Mouse (Mus musculus): ENCODE data around the gene Sapcd2. TPM values are rescaled to one million over a fixed set of nuclear protein-coding genes. Genes with fewer than 3 reads are reported as not detected.

Sapcd2 gene
- 17.9 and 19.3 TPM in 2 replicates for polyA plus RNA-seq (2015; fragmentation: Nextera tagmentation; extraction: Ambion mirVana)

DNA sequence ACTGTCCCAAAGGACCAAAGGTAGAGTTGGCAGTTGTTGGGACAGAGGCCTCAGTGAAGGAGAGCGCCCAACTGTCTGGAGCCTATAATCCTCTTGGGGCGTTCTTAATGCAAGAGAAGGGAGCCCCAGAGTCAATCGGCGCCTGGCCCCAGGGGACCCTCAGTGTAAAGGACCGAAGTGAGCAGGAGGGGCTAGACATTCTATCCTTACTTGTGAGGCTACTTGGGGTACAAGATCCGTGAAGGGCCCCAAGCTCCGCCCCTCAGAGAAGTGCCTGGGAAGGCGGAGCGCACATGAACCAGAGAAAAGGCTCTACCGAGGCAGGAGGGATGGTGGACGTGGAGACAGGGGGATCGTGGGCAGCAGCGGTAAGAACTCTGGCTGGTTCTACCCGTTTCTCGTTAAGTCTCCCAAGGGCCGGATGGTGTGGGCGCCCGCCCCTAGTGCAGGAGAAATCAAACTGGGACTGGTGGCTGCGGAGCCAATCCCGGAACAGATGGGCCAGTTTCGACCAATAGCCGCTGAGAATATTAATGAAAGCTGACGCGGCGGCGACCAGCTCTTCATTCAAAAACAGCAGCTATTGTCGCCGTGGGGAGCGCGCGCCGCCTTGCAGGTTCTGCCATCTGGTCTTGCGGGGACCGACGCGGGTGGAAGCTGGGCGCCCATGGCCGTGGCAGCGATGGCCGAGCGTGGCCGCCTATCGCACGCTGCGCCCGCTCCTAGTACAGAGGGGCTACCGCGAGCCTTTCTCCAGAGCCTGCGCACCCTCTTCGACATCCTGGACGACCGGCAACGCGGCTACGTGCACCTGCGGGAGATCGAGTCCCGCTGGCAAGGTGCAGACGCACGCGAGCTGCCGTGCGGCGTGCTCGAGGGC lies at the start of gene Sapcd2:
Sapcd2 (plus strand) TSS at position 558 of the 880 bp plus-strand sequence.
- Histone ChIP-seq H3K4me2 (ENCODE audit: low read length) (peak within 1 kb of the TSS; percentile 98), H3K4me1 (replicated peaks; ENCODE audit: insufficient read depth, low read length) (peaks cover 12% of the 10 kb centered on the region), H3K9ac (ENCODE audit: low read depth, low read length) (peak within 1 kb of the TSS; percentile 61), H3K27me3 (ENCODE audit: insufficient read depth, low read length) (no peaks in the 10 kb centered on the region), H3K9me3 (replicated peaks; ENCODE audit: low read length) (no peaks in the 10 kb centered on the region), H3K4me3 (replicated peaks; ENCODE audit: low read depth, low read length) (peak within 1 kb of the TSS; percentile 66), H3K36me3 (ENCODE audit: insufficient read depth, low read length) (no peaks in the 10 kb centered on the region), H3K27ac (no peak within 1 kb of the TSS)
- TF ChIP-seq CTCF (IDR thresholded peaks at IDR 0.05; ENCODE audit: low read depth), result no peak
- ATAC-seq (replicated peaks; ENCODE audit: low FRiP score, low read depth) (peak; percentile 88), DNase-seq (ENCODE audit: low spot score) (peak; percentile 96)
- WGBS, result 1% methylated on average over 65 of the region's 65 CpGs

DNA sequence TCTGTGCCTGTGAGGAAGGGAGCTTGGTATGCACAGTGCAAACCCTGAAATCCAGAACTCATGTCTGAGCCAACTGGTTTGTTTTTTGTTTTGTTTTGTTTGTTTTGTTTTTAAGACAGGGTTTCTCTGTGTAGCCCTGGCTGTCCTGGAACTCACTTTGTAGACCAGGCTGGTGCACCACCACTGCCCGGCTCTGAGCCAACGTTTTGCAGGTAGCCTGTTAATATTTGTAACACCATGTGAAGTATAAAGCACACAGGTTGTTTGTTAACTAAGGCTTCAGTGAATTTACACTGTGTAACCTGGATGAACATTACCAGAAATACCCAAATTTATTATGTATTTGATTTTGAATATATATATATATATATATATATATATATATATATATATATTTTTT lies 46.1 kb upstream of the Sapcd2 start:
- Histone ChIP-seq H3K9ac (ENCODE audit: low read depth, low read length) (no peak overlapping the region), H3K4me2 (ENCODE audit: low read length) (no peak overlapping the region), H3K27ac (no peak overlapping the region), H3K27me3 (ENCODE audit: insufficient read depth, low read length) (no peaks in the 10 kb centered on the region), H3K36me3 (ENCODE audit: insufficient read depth, low read length) (no peaks in the 10 kb centered on the region), H3K9me3 (replicated peaks; ENCODE audit: low read length) (no peaks in the 10 kb centered on the region), H3K4me1 (replicated peaks; ENCODE audit: insufficient read depth, low read length) (no peaks in the 10 kb centered on the region), H3K4me3 (replicated peaks; ENCODE audit: low read depth, low read length) (no peak overlapping the region)
- no peak for TF ChIP-seq CTCF (IDR thresholded peaks at IDR 0.05; ENCODE audit: low read depth)
- WGBS, result 82% methylated on average over 2 of the region's 2 CpGs
- DNase-seq (ENCODE audit: low spot score) (no peak), ATAC-seq (replicated peaks; ENCODE audit: low FRiP score, low read depth) (no peak)

DNA sequence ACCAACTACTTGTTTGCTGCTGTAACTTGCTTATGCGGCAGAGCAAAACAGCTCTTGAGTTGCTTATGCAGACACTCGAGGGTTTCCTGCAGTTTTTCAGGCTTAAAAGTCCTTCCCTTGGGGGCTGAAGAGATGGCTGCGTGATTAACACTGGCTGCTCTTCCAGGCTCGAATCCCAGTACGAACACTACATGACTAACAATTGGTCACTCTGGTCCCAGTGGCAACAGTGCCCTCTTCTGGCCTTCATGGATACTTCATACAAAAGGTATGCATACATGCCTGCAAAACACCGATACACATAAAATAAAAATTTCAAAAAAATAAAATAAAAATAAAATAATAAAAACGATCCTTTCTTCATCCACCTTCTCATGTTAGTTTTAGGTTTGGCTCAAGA lies 43.7 kb upstream of the Sapcd2 start:
- H3K27ac ChIP-seq, result no peak overlapping the region
- peak; percentile 64 for DNase-seq (ENCODE audit: low spot score)
- peaks cover 10% of the 10 kb centered on the region; the same call in 1 of the 2 replicates for H3K4me1 ChIP-seq (replicated peaks; ENCODE audit: insufficient read depth, low read length)
- H3K4me3 ChIP-seq (replicated peaks; ENCODE audit: low read depth, low read length), result no peak overlapping the region
- no peak overlapping the region for H3K9ac ChIP-seq (ENCODE audit: low read depth, low read length)
- no peak overlapping the region for H3K4me2 ChIP-seq (ENCODE audit: low read length)
- no peaks in the 10 kb centered on the region for H3K27me3 ChIP-seq (ENCODE audit: insufficient read depth, low read length)
- peak; percentile 68 for TF ChIP-seq CTCF (IDR thresholded peaks at IDR 0.05; ENCODE audit: low read depth)
- no peak for ATAC-seq (replicated peaks; ENCODE audit: low FRiP score, low read depth)
- H3K36me3 ChIP-seq (ENCODE audit: insufficient read depth, low read length), result no peaks in the 10 kb centered on the region
- WGBS, result 39% methylated on average over 7 of the region's 7 CpGs
- H3K9me3 ChIP-seq (replicated peaks; ENCODE audit: low read length), result no peaks in the 10 kb centered on the region

DNA sequence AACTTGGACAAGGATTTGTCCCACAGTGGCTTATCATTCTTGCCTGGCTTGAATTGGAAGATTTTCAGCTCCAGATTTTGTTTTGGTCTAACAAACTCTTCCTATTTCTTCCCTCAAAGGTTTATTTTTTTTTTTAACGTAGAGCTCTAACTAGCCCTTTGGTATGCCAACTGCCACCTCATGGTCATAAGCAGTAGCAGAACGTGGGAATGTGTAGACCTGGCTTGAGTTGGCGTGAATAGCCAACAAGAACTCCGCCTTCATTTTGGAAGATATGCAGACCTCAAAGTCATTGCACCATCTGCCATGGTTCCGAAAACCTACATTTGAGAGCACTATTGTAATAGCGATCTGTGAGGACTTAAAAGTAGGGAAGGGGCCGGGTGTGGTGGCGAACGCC lies 40.7 kb upstream of the Sapcd2 start:
- DNase-seq (ENCODE audit: low spot score) (peak; percentile 15), ATAC-seq (replicated peaks; ENCODE audit: low FRiP score, low read depth) (no peak)
- H3K36me3 ChIP-seq (ENCODE audit: insufficient read depth, low read length), result peaks cover 19% of the 10 kb centered on the region
- H3K4me3 ChIP-seq (replicated peaks; ENCODE audit: low read depth, low read length), result peak overlapping the region; percentile 56
- H3K9me3 ChIP-seq (replicated peaks; ENCODE audit: low read length), result no peaks in the 10 kb centered on the region
- no peak overlapping the region for H3K9ac ChIP-seq (ENCODE audit: low read depth, low read length)
- peak overlapping the region; percentile 57 for H3K4me2 ChIP-seq (ENCODE audit: low read length)
- 64% methylated on average over 9 of the region's 9 CpGs for WGBS
- TF ChIP-seq CTCF (IDR thresholded peaks at IDR 0.05; ENCODE audit: low read depth), result peak; percentile 22; the same call in 1 of the 2 replicates
- H3K27ac ChIP-seq, result no peak overlapping the region
- no peaks in the 10 kb centered on the region for H3K27me3 ChIP-seq (ENCODE audit: insufficient read depth, low read length)
- H3K4me1 ChIP-seq (replicated peaks; ENCODE audit: insufficient read depth, low read length), result peaks cover 11% of the 10 kb centered on the region; the same call in 1 of the 2 replicates

DNA sequence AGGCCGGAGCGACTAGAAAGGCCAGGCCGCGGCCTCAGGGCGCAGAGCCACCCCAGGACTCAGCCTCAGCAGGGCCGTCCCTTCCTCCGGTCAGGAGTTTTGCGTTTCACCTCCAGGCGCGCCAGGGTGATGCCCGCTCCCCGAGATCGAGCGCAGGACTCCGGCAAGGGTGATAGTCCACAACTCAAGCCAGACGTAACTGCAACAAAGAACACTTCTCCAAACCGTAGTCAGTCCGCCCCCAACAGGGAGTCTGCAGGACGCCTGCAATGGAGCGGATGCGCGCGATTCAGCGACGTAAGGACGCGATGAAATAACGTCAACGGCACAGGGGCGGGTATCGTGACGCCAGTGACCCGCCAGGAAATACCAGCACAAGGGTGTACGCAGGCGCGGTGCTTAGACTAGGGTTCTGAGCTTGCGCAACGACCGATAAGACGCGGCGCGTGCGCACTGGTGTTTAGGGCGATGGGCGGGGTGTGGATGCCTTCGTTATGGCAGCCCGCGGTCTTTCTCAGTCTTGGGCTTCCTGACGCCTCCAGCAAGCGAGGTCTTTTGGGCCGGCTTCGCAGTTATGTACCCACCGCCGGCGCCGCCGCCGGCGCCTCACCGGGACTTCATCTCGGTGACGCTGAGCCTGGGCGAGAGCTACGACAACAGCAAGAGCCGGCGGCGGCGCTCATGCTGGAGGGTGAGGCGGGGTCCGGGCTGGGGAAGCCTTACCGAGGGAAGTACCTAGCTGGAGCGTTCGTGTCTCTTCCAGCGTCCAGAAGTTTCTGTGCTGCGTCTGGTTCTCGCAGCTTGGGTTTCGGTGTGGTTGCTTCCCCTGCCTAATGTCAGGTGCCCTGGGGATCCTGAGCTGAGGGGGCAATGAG lies 39.6 kb upstream of the Sapcd2 start, which contains the start of gene Man1b1:
Man1b1 (plus strand) TSS at position 53 of the 875 bp plus-strand sequence.
- DNase-seq (ENCODE audit: low spot score) (peak; percentile 99), ATAC-seq (replicated peaks; ENCODE audit: low FRiP score, low read depth) (peak; percentile 95)
- H3K9me3 ChIP-seq (replicated peaks; ENCODE audit: low read length), result no peaks in the 10 kb centered on the region
- peak within 1 kb of the TSS; percentile 78 for H3K9ac ChIP-seq (ENCODE audit: low read depth, low read length)
- peaks cover 11% of the 10 kb centered on the region; the same call in 1 of the 2 replicates for H3K4me1 ChIP-seq (replicated peaks; ENCODE audit: insufficient read depth, low read length)
- peaks cover 21% of the 10 kb centered on the region for H3K36me3 ChIP-seq (ENCODE audit: insufficient read depth, low read length)
- no peaks in the 10 kb centered on the region for H3K27me3 ChIP-seq (ENCODE audit: insufficient read depth, low read length)
- peak; percentile 52; the same call in 1 of the 2 replicates for TF ChIP-seq CTCF (IDR thresholded peaks at IDR 0.05; ENCODE audit: low read depth)
- H3K27ac ChIP-seq, result peak within 1 kb of the TSS; percentile 75
- WGBS, result under 1% methylated on average over 78 of the region's 78 CpGs
- H3K4me2 ChIP-seq (ENCODE audit: low read length), result peak within 1 kb of the TSS; percentile 91
- peak within 1 kb of the TSS; percentile 56 for H3K4me3 ChIP-seq (replicated peaks; ENCODE audit: low read depth, low read length)

DNA sequence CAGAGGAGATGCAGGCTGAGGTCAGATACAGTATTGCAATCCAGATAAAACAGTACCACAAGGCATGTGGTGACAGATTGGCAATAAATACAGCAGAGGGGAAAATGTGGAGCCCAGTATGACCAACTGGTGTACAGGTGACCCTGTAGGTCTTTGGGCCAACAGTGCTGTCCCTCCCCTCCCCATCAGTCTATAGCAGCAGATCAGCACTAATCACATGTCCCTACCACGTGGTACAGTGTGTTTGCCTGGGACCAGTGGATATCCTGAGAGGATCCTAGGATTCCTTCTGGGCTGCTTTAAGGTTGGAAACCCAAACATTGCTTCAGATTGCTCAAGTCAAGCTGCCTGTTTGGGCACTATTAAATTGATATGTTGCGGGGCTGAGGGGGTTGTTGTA lies 38.6 kb upstream of the Sapcd2 start:
- peak overlapping the region; percentile 91 for H3K4me2 ChIP-seq (ENCODE audit: low read length)
- H3K4me1 ChIP-seq (replicated peaks; ENCODE audit: insufficient read depth, low read length), result peaks cover 11% of the 10 kb centered on the region; the same call in 1 of the 2 replicates
- no peak for ATAC-seq (replicated peaks; ENCODE audit: low FRiP score, low read depth)
- 81% methylated on average over 2 of the region's 2 CpGs for WGBS
- no peak for TF ChIP-seq CTCF (IDR thresholded peaks at IDR 0.05; ENCODE audit: low read depth)
- peak overlapping the region; percentile 78 for H3K9ac ChIP-seq (ENCODE audit: low read depth, low read length)
- H3K4me3 ChIP-seq (replicated peaks; ENCODE audit: low read depth, low read length), result peak overlapping the region; percentile 56
- no peaks in the 10 kb centered on the region for H3K27me3 ChIP-seq (ENCODE audit: insufficient read depth, low read length)
- no peak overlapping the region for H3K27ac ChIP-seq
- H3K9me3 ChIP-seq (replicated peaks; ENCODE audit: low read length), result no peaks in the 10 kb centered on the region
- DNase-seq (ENCODE audit: low spot score), result no peak
- peaks cover 27% of the 10 kb centered on the region for H3K36me3 ChIP-seq (ENCODE audit: insufficient read depth, low read length)
